Mouse (Mus musculus): ENCODE results near the gene Zfp408. TPM values are rescaled to one million over a fixed set of nuclear protein-coding genes. Genes with fewer than 3 reads are reported as not detected.

The Zfp408 gene
- polyA plus RNA-seq (2012; rRNA removed), result 7.5 TPM in 2 replicates

GRCm38 (mm10) chr2:91649553-91650359, at the start of gene Zfp408, which contains the start of gene Arhgap1:
Gene Zfp408, minus strand, starts transcription at chr2:91649791.
Gene Arhgap1, plus strand, starts transcription at chr2:91649860.

GRCm38 (mm10) chr2:91636229-91636628, 13.4 kb downstream of the Zfp408 start, which contains the start of gene F2:
Gene F2, minus strand, starts transcription at chr2:91636414.

Other genes with a start within 250 kb of the Zfp408 start
- gene 1110051M20Rik, start 205.1 kb downstream of the Zfp408 start, polyA plus RNA-seq (2012; rRNA removed), result 4.5 and 6.2 TPM in 2 replicates
- 1.2 and 2.1 TPM in 2 replicates for gene Lrp4, start 192.3 kb downstream of the Zfp408 start, polyA plus RNA-seq (2012; rRNA removed)
- gene Ckap5, start 123.0 kb downstream of the Zfp408 start, polyA plus RNA-seq (2012; rRNA removed), result 1.2 and 1.6 TPM in 2 replicates
- gene F2, start 13.4 kb downstream of the Zfp408 start, polyA plus RNA-seq (2012; rRNA removed), result 0.75 and 1.2 TPM in 2 replicates
- 55.0 and 55.1 TPM in 2 replicates for gene Arhgap1, start 69 bp upstream of the Zfp408 start, polyA plus RNA-seq (2012; rRNA removed)
- gene Atg13, start 60.8 kb upstream of the Zfp408 start, polyA plus RNA-seq (2012; rRNA removed), result 12.2 and 14.6 TPM in 2 replicates
- 0.65 and 1.2 TPM in 2 replicates for gene Harbi1, start 61.1 kb upstream of the Zfp408 start, polyA plus RNA-seq (2012; rRNA removed)
- 8.4 and 9.5 TPM in 2 replicates for gene Ambra1, start 80.3 kb upstream of the Zfp408 start, polyA plus RNA-seq (2012; rRNA removed)